Mouse (Mus musculus) cortical plate, adult 2 months (tissue): ENCODE data around the gene Prl7a2.

Source experiments
- CTCF ChIP-seq: fragments of 200-500 bp; IDR thresholded peaks from 2 replicates; pipeline ENCODE4 v1.5.1; 2011; ENCODE audit warnings: mild to moderate bottlenecking, control low read depth, low read length; ENCODE audit not compliant: insufficient read depth; ENCODE audit errors: extremely low read depth
- POLR2A ChIP-seq: fragments of 200-500 bp; IDR thresholded peaks from 2 replicates; pipeline ENCODE4 v1.6.1; 2011; ENCODE audit warnings: mild to moderate bottlenecking, low read length, control low read depth; ENCODE audit not compliant: insufficient read depth; ENCODE audit errors: extremely low read depth

GRCm38 (mm10) chr13:27706521-27706920 is 38.7 kb upstream of the Prl7a2 start:
- no peak for TF ChIP-seq POLR2A
- TF ChIP-seq CTCF: no peak
